Mouse (Mus musculus) kidney, adult 2 months (tissue): Measurements from ENCODE around the gene Gipr.

Source experiments
- CTCF ChIP-seq: fragments of 200-500 bp; conservative IDR thresholded peaks from 2 replicates; pipeline ENCODE4 v1.5.1; 2011; ENCODE audit warnings: low read depth, mild to moderate bottlenecking, control low read depth, low read length, moderate library complexity, mixed read lengths; ENCODE audit not compliant: insufficient read depth, insufficient read length
- POLR2A ChIP-seq: fragments of 200-500 bp; IDR thresholded peaks from one replicate; pipeline ENCODE4 v1.6.1; 2011; ENCODE audit warnings: low read depth, low read length, control low read depth

- TF ChIP-seq CTCF = no peak
- no peak for TF ChIP-seq POLR2A
Measured at GRCm38 (mm10) chr7:19176516-19176947, 10.6 kb upstream of the Gipr start.
